Mouse (Mus musculus): ENCODE measurements around the gene Crtc1. TPM values are rescaled to one million over a fixed set of nuclear protein-coding genes. Genes with fewer than 3 reads are reported as not detected.

Gene Crtc1
- 3.0 TPM for polyA plus RNA-seq (2014; fragmentation: Illumina TruSeq; extraction: RNeasy Lipid Tissue Mini Kit (QIAGEN cat#74804); ENCODE audit: insufficient read depth, low read depth, low replicate concordance)

GRCm38 (mm10) chr8:70439055-70439847, at the start of gene Crtc1:
Crtc1 (minus strand) TSS chr8:70439579.

GRCm38 (mm10) chr8:70486941-70487520, 47.7 kb upstream of the Crtc1 start, which contains the start of gene Tmem59l:
Tmem59l (minus strand) TSS chr8:70487358.

GRCm38 (mm10) chr8:70476333-70477268, 37.2 kb upstream of the Crtc1 start, which contains the start of gene Klhl26:
Klhl26 (minus strand) TSS chr8:70476968.

GRCm38 (mm10) chr8:70373397-70374317, 65.7 kb downstream of the Crtc1 start, which contains the start of gene Comp:
Comp (plus strand) TSS chr8:70373558.

GRCm38 (mm10) chr8:70353194-70353817, 86.1 kb downstream of the Crtc1 start, which contains the start of gene Upf1:
Upf1 (minus strand) TSS chr8:70353278.

Other genes with a start within 250 kb of the Crtc1 start
- 5.3 TPM for gene Slc25a42, start 227.3 kb downstream of the Crtc1 start, polyA plus RNA-seq (2014; fragmentation: Illumina TruSeq; extraction: RNeasy Lipid Tissue Mini Kit (QIAGEN cat#74804); ENCODE audit: insufficient read depth, low read depth, low replicate concordance)
- 14.4 TPM for gene Sugp2, start 205.4 kb downstream of the Crtc1 start, polyA plus RNA-seq (2014; fragmentation: Illumina TruSeq; extraction: RNeasy Lipid Tissue Mini Kit (QIAGEN cat#74804); ENCODE audit: insufficient read depth, low read depth, low replicate concordance)
- 8.7 TPM for gene Armc6, start 205.1 kb downstream of the Crtc1 start, polyA plus RNA-seq (2014; fragmentation: Illumina TruSeq; extraction: RNeasy Lipid Tissue Mini Kit (QIAGEN cat#74804); ENCODE audit: insufficient read depth, low read depth, low replicate concordance)
- 25.3 TPM for gene Homer3, start 156.8 kb downstream of the Crtc1 start, polyA plus RNA-seq (2014; fragmentation: Illumina TruSeq; extraction: RNeasy Lipid Tissue Mini Kit (QIAGEN cat#74804); ENCODE audit: insufficient read depth, low read depth, low replicate concordance)
- gene Ddx49, start 137.1 kb downstream of the Crtc1 start, polyA plus RNA-seq (2014; fragmentation: Illumina TruSeq; extraction: RNeasy Lipid Tissue Mini Kit (QIAGEN cat#74804); ENCODE audit: insufficient read depth, low read depth, low replicate concordance), result 24.8 TPM
- 129 TPM for gene Cope, start 137.1 kb downstream of the Crtc1 start, polyA plus RNA-seq (2014; fragmentation: Illumina TruSeq; extraction: RNeasy Lipid Tissue Mini Kit (QIAGEN cat#74804); ENCODE audit: insufficient read depth, low read depth, low replicate concordance)
- 0.44 TPM for gene Cers1, start 123.8 kb downstream of the Crtc1 start, polyA plus RNA-seq (2014; fragmentation: Illumina TruSeq; extraction: RNeasy Lipid Tissue Mini Kit (QIAGEN cat#74804); ENCODE audit: insufficient read depth, low read depth, low replicate concordance)
- 0.28 TPM for gene Gdf1, start 109.8 kb downstream of the Crtc1 start, polyA plus RNA-seq (2014; fragmentation: Illumina TruSeq; extraction: RNeasy Lipid Tissue Mini Kit (QIAGEN cat#74804); ENCODE audit: insufficient read depth, low read depth, low replicate concordance)
- 14.7 TPM for gene Upf1, start 86.3 kb downstream of the Crtc1 start, polyA plus RNA-seq (2014; fragmentation: Illumina TruSeq; extraction: RNeasy Lipid Tissue Mini Kit (QIAGEN cat#74804); ENCODE audit: insufficient read depth, low read depth, low replicate concordance)
- gene Comp, start 66.0 kb downstream of the Crtc1 start, polyA plus RNA-seq (2014; fragmentation: Illumina TruSeq; extraction: RNeasy Lipid Tissue Mini Kit (QIAGEN cat#74804); ENCODE audit: insufficient read depth, low read depth, low replicate concordance), result 0.21 TPM
- gene Klhl26, start 37.4 kb upstream of the Crtc1 start, polyA plus RNA-seq (2014; fragmentation: Illumina TruSeq; extraction: RNeasy Lipid Tissue Mini Kit (QIAGEN cat#74804); ENCODE audit: insufficient read depth, low read depth, low replicate concordance), result 10.1 TPM
- gene Tmem59l, start 47.8 kb upstream of the Crtc1 start, polyA plus RNA-seq (2014; fragmentation: Illumina TruSeq; extraction: RNeasy Lipid Tissue Mini Kit (QIAGEN cat#74804); ENCODE audit: insufficient read depth, low read depth, low replicate concordance), result 7.8 TPM
- gene Crlf1, start 53.6 kb upstream of the Crtc1 start, polyA plus RNA-seq (2014; fragmentation: Illumina TruSeq; extraction: RNeasy Lipid Tissue Mini Kit (QIAGEN cat#74804); ENCODE audit: insufficient read depth, low read depth, low replicate concordance), result 13.8 TPM
- 98.1 TPM for gene Rex1bd, start 67.2 kb upstream of the Crtc1 start, polyA plus RNA-seq (2014; fragmentation: Illumina TruSeq; extraction: RNeasy Lipid Tissue Mini Kit (QIAGEN cat#74804); ENCODE audit: insufficient read depth, low read depth, low replicate concordance)
- 1,654 TPM for gene Uba52, start 71.2 kb upstream of the Crtc1 start, polyA plus RNA-seq (2014; fragmentation: Illumina TruSeq; extraction: RNeasy Lipid Tissue Mini Kit (QIAGEN cat#74804); ENCODE audit: insufficient read depth, low read depth, low replicate concordance)
- gene Fkbp8, start 88.1 kb upstream of the Crtc1 start, polyA plus RNA-seq (2014; fragmentation: Illumina TruSeq; extraction: RNeasy Lipid Tissue Mini Kit (QIAGEN cat#74804); ENCODE audit: insufficient read depth, low read depth, low replicate concordance), result 190 TPM
- gene Kxd1, start 88.4 kb upstream of the Crtc1 start, polyA plus RNA-seq (2014; fragmentation: Illumina TruSeq; extraction: RNeasy Lipid Tissue Mini Kit (QIAGEN cat#74804); ENCODE audit: insufficient read depth, low read depth, low replicate concordance), result 48.0 TPM
- gene Ell, start 99.9 kb upstream of the Crtc1 start, polyA plus RNA-seq (2014; fragmentation: Illumina TruSeq; extraction: RNeasy Lipid Tissue Mini Kit (QIAGEN cat#74804); ENCODE audit: insufficient read depth, low read depth, low replicate concordance), result 9.7 TPM
- 26.4 TPM for gene Isyna1, start 154.8 kb upstream of the Crtc1 start, polyA plus RNA-seq (2014; fragmentation: Illumina TruSeq; extraction: RNeasy Lipid Tissue Mini Kit (QIAGEN cat#74804); ENCODE audit: insufficient read depth, low read depth, low replicate concordance)
- 54.0 TPM for gene Ssbp4, start 169.3 kb upstream of the Crtc1 start, polyA plus RNA-seq (2014; fragmentation: Illumina TruSeq; extraction: RNeasy Lipid Tissue Mini Kit (QIAGEN cat#74804); ENCODE audit: insufficient read depth, low read depth, low replicate concordance)
- 6.2 TPM for gene Lrrc25, start 176.6 kb upstream of the Crtc1 start, polyA plus RNA-seq (2014; fragmentation: Illumina TruSeq; extraction: RNeasy Lipid Tissue Mini Kit (QIAGEN cat#74804); ENCODE audit: insufficient read depth, low read depth, low replicate concordance)
- gene Gdf15, start 192.9 kb upstream of the Crtc1 start, polyA plus RNA-seq (2014; fragmentation: Illumina TruSeq; extraction: RNeasy Lipid Tissue Mini Kit (QIAGEN cat#74804); ENCODE audit: insufficient read depth, low read depth, low replicate concordance), result 1.6 TPM
- gene Pgpep1, start 220.8 kb upstream of the Crtc1 start, polyA plus RNA-seq (2014; fragmentation: Illumina TruSeq; extraction: RNeasy Lipid Tissue Mini Kit (QIAGEN cat#74804); ENCODE audit: insufficient read depth, low read depth, low replicate concordance), result 17.7 TPM
- gene Lsm4, start 233.7 kb upstream of the Crtc1 start, polyA plus RNA-seq (2014; fragmentation: Illumina TruSeq; extraction: RNeasy Lipid Tissue Mini Kit (QIAGEN cat#74804); ENCODE audit: insufficient read depth, low read depth, low replicate concordance), result 81.6 TPM

All from lung, adult 10 weeks (tissue).